Mouse (Mus musculus) activated CD4-positive, CD25-positive, alpha-beta regulatory T cell, adult 4 months (primary cell): ENCODE data around the gene Nubpl. TPM values are rescaled to one million over a fixed set of nuclear protein-coding genes. Genes with fewer than 3 reads are reported as not detected.

Source experiments
- ATAC-seq: one replicate; pipeline ENCODE4 v1.8.0; 2017
- polyA plus RNA-seq, 2 experiments: library from polyadenylated mRNA; unstranded; fragments of 100-300 nt; shearing (Covaris generic); gene quantifications; one replicate each; pipeline ENCODE4 v1.2.1; 2017

Nubpl gene
- polyA plus RNA-seq, 2 experiments from 2014 or later = 3.9 to 4.4 TPM

DNA sequence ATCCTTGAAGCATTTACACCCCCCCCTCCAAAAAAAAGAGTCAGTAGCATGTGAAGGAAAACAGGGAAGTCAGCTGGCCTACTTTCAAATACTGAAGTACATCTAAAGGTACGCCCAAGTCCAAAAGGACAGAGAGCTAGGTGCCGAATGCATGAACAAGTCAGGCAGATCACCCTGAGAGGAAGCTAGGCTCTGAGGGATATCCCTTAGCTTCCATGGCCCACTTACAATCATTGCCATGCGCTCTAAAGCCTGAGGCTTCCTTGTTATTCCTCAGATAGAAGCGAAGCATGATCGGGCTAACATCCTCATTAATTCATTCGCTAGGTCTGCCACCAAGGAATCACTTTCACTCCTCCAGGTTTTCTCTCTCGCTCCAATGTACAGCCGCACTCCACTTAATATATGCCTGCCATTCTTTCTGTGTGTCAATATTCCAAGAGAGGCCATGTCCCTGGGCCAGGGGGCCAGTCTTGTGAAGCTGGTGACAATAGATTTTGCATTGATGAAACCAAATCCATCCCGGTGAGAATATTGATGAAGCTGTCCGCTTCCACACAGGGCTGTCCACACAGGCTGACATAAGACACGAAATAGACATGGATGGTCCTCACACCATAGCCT, 237.7 kb downstream of the Nubpl start:
- ATAC-seq = no peak

DNA sequence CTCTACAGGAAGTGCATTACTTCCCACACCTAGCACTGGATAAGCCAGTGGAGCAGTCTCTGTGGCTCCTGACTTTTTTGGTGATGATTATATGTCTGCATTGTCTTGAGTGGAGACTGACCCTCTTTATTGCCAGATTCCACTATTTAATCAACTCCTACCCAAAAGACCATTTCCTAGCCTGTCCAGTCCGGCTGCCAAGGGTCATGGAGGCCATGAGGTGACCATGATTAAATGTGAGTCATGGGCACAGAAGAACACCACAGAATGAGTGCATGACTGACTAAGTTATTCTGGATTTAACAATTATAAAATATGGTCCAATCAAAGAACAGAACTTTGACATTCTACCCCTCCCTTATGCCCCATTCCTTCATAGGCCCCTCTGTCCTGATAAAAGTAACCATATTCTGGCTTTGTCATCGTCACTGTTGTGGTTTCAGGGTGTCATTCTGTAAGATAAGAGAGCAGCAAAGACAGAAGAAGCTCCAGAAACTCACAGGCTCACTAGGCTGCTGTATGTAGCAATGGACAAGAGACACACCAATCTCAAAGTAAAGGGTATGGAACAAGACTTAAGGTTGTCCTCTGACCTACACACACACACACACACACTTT, 240.7 kb downstream of the Nubpl start:
- no peak for ATAC-seq

DNA sequence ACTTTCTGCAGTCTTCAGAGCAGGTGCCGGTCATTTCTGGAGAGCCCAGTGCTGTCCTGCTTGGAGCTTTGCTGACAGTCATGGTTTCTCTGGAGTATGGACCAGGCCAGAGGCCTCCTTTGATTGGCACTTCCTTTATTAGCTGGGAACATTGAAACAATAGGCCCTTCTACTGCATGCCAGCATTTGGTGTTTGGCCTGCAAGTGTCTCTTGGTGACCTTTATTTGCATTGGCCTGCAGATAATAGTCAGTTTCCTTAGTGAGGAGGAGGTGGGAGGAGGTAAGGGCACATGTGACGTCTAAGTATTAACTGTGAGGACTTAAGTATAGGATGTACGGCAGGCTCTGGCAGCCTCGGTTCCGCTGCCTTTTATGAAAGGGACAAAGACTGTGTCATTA, 249.1 kb downstream of the Nubpl start:
- no peak for ATAC-seq

DNA sequence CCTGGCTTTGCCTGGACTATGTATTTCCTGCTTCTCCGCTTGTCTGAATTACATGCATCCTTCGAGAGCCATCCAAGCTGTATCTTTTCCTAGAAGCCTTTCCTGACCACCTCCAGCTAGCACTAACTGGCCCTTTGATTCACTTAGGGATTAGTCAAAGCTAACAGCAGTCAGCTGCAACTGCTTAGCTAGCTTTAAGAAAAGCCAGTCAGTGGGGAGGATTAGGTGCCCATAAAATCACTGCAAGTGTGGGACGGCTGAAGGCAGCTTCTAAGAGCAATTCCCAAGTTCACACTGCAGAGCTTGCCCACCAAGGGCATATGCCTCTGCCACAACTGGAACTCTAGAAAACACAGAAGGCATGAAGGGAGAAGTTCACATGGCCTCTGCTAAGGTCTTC, 252.7 kb downstream of the Nubpl start:
- no peak for ATAC-seq

DNA sequence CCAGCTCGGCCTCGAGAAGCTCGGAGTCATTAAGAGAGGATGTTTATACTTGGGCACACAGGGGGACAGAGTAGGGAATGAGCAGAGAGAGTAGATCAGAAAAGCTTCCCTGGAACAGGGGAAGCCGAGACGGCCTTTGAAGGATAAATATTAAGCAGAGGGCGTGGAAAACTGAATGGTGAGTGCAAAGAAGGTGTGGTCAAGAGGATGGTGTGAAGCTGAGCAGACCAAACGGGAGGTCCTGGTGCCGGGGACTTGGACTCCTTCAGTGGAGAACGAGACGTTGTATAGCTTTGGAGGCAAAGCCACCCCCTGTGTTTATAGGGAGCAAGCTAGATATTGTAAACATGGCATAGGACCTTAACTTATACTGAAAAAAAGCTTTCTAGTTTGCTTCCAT, 261.9 kb downstream of the Nubpl start:
- no peak for ATAC-seq

DNA sequence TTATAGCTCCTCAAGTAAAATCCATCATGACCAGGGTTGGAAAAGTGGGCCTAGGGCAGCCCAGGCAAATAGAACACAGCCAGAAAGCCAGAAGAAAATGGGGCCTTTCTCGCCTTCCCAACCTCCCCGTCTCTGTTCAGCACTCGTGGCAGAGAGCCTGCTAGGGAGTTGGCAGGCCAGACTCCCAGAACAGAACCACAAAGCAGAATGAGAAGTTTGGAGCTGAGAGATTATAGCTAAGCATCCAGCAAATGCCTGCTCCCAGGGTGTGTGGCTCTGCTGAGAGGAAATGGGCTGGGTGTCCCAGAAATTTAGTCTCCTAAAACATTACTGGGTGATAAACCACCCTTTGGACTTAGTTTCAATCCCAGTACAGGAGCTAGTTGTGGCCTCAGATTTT, 262.6 kb downstream of the Nubpl start:
- ATAC-seq = no peak

DNA sequence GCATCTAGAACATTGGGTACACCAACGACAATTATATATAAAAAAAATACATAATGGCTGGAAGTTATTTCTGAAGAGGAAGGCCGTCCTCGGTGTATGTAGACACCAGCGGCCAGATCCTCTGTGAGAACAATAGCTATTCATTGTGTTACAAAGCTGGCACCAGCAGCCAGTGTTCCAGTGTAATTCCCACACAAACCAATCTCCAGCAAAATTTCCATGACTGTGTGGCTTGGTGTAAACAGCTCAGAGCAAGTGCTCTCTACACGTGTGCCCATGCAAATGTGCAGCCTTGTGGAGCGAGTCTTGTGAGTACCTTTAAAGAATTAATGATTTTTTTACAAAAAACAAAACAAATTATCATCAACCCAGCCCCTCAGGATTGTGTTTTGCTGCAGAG, 263.7 kb downstream of the Nubpl start:
- ATAC-seq = no peak

Other genes with a start within 250 kb of the Nubpl start
- gene Heatr5a, start 126.4 kb upstream of the Nubpl start, polyA plus RNA-seq = 10 to 100 TPM in 1 of 2 experiments, 1 to 10 TPM in 1; 7.5 to 12.2 TPM
- gene Dtd2, start 91.2 kb upstream of the Nubpl start, polyA plus RNA-seq = 10 to 100 TPM; 12.8 to 17.3 TPM
- gene Gpr33, start 69.7 kb upstream of the Nubpl start, polyA plus RNA-seq = not detected